Mouse (Mus musculus): ENCODE measurements around the gene Prrt4. TPM values are rescaled to one million over a fixed set of nuclear protein-coding genes. Genes with fewer than 3 reads are reported as not detected.
"Not testable (repeated sequence)": the region's sequence is repeated elsewhere in the genome, so short reads cannot be mapped to it uniquely, and the experiment has no call there.

Gene Prrt4
- polyA plus RNA-seq, 1 experiment from 2014 or later, result 13.9 TPM

GRCm38 (mm10) chr6:29169675-29170062 lies 9.7 kb downstream of the Prrt4 start:
- Histone ChIP-seq H3K27me3 (replicated peaks) (peaks cover 62% of the 10 kb centered on the region), H3K4me2 (peak overlapping the region; percentile 91), H3K36me3 (peaks cover 5% of the 10 kb centered on the region; the same call in 1 of the 2 replicates), H3K27ac (replicated peaks) (no peak overlapping the region), H3K9me3 (replicated peaks) (no peaks in the 10 kb centered on the region), H3K4me1 (peaks cover 41% of the 10 kb centered on the region), H3K9ac (replicated peaks) (peak overlapping the region; percentile 60; the same call in 1 of the 2 replicates), H3K4me3 (replicated peaks) (peak overlapping the region; percentile 46)
- no peak for ATAC-seq (ENCODE audit: low FRiP score)
- 7% methylated on average over 12 of the region's 12 CpGs for WGBS

DNA sequence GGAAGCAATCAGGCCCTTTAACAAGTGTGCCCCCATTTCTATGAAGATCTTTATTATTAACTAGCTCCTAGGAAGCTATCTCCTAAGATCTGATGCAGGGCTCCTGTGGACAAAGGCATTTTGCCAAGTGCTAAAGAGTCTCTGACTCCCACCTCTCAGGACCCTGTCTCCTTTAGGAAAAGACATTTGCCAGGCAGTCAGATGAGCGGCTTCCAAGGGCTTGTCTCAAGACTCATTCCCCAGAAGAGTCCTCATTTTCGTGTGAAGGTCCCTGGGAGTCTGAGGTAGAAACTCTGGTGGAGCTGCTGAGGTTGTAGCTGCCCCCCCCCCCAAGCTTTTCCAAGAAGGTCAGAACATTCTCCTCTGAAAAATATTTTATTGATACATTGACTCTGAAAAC lies 10.5 kb downstream of the Prrt4 start:
- Histone ChIP-seq H3K9me3 (replicated peaks) (no peaks in the 10 kb centered on the region), H3K36me3 (peaks cover under 1% of the 10 kb centered on the region; the same call in 1 of the 2 replicates), H3K27ac (replicated peaks) (no peak overlapping the region), H3K9ac (replicated peaks) (no peak overlapping the region), H3K4me2 (no peak overlapping the region), H3K27me3 (replicated peaks) (peaks cover 54% of the 10 kb centered on the region), H3K4me3 (replicated peaks) (no peak overlapping the region), H3K4me1 (peaks cover 44% of the 10 kb centered on the region)
- no peak for ATAC-seq (ENCODE audit: low FRiP score)
- WGBS, result 59% methylated on average over 2 of the region's 2 CpGs

DNA sequence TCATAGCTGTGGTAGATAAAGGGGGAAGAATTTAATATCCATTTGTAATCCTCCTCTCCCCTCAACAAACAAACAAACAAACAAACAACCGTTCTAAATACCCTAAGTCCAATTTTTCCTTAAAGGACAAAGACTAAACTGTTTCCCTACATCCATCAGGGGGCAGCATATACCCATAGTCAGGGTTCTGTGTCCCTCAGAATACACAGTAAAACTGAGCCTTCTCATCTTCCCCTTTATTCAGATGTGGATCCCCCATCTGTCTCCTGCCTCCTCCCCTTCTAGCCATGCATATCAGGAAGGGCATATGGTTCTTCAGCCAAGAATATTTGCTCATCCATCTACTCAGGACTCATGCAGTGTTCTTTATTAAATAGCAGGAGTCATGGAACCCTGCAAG lies 13.2 kb downstream of the Prrt4 start:
- 6% methylated on average over 1 of the region's 1 CpGs for WGBS

GRCm38 (mm10) chr6:29164314-29165244 lies 14.8 kb downstream of the Prrt4 start, which contains the start of gene Rbm28:
TSS of gene Rbm28 (minus strand) at chr6:29165006.
- peak within 1 kb of the TSS; percentile 90 for H3K4me2 ChIP-seq
- peak within 1 kb of the TSS; percentile 63 for H3K4me3 ChIP-seq (replicated peaks)
- peak within 1 kb of the TSS; percentile 67 for H3K9ac ChIP-seq (replicated peaks)
- no peaks in the 10 kb centered on the region for H3K9me3 ChIP-seq (replicated peaks)
- H3K27me3 ChIP-seq (replicated peaks), result peaks cover 21% of the 10 kb centered on the region
- peak; percentile 60 for ATAC-seq (ENCODE audit: low FRiP score)
- H3K36me3 ChIP-seq, result peaks cover 7% of the 10 kb centered on the region
- H3K27ac ChIP-seq (replicated peaks), result peak within 1 kb of the TSS; percentile 66; the same call in 1 of the 2 replicates
- 7% methylated on average over 42 of the region's 42 CpGs for WGBS
- peaks cover 41% of the 10 kb centered on the region for H3K4me1 ChIP-seq

More for the DNA sequence above, 13.2 kb downstream of the Prrt4 start:
- H3K9ac ChIP-seq (replicated peaks), result 0 out of 2 replicates have a peak overlapping the region, but pooled peaks have one; percentile 17
- no peak overlapping the region for H3K4me2 ChIP-seq
- no peaks in the 10 kb centered on the region for H3K36me3 ChIP-seq
- peak; percentile 66 for ATAC-seq (ENCODE audit: low FRiP score)
- no peak overlapping the region for H3K4me3 ChIP-seq (replicated peaks)
- H3K4me1 ChIP-seq, result peaks cover 57% of the 10 kb centered on the region
- no peaks in the 10 kb centered on the region for H3K9me3 ChIP-seq (replicated peaks)
- peaks cover 33% of the 10 kb centered on the region for H3K27me3 ChIP-seq (replicated peaks)
- peak overlapping the region; percentile 33; the same call in 1 of the 2 replicates for H3K27ac ChIP-seq (replicated peaks)

DNA sequence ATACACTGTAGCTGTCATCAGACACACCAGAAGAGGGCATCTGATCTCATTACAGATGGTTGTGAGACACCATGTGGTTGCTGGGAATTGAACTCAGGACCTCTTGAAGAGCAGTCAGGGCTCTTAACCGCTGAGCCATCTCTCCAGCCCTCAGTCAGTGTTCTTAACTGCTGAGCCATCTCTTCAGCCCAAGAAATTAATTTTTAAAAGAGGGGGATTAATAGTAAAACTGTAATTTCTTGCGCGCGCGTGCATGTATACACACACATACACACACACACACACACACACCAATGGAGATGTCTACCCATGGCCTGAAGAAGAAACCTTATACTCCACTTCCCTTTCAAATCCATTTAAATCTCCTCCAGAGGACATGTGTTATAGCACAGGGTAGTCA lies 18.1 kb downstream of the Prrt4 start:
- peaks cover 40% of the 10 kb centered on the region for H3K36me3 ChIP-seq
- ATAC-seq (ENCODE audit: low FRiP score); H3K27me3 ChIP-seq (replicated peaks); H3K9me3 ChIP-seq (replicated peaks); H3K9ac ChIP-seq (replicated peaks); H3K27ac ChIP-seq (replicated peaks); H3K4me3 ChIP-seq (replicated peaks); H3K4me2 ChIP-seq: not testable (repeated sequence)
- peaks cover 25% of the 10 kb centered on the region for H3K4me1 ChIP-seq
- WGBS, result 100% methylated on average over 5 of the region's 5 CpGs

DNA sequence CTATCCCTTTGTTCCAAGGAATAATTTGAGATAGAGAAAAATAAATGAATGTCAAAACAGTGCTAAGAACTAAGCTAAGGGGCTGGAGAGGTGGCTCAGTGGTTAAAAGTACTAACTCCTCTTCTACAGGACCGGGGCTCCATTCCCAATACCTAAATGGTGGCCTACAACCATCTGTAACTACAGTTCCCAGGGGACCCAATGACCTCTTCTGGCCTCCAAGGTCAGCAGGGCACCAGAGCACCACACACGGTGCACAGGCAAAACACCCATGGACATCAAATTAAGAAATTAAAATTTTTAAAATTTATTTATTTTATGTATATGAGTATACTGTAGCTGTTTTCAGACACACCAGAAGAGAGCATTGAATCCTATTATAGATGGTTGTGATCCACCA lies 18.6 kb downstream of the Prrt4 start:
- 94% methylated on average over 2 of the region's 2 CpGs for WGBS
- H3K27me3 ChIP-seq (replicated peaks), result no peaks in the 10 kb centered on the region

GRCm38 (mm10) chr6:29156326-29156725 lies 23.1 kb downstream of the Prrt4 start:
- Histone ChIP-seq H3K4me2 (no peak overlapping the region), H3K4me3 (replicated peaks) (no peak overlapping the region), H3K4me1 (no peaks in the 10 kb centered on the region), H3K9me3 (replicated peaks) (no peaks in the 10 kb centered on the region), H3K36me3 (peaks cover 81% of the 10 kb centered on the region), H3K27ac (replicated peaks) (no peak overlapping the region), H3K9ac (replicated peaks) (no peak overlapping the region), H3K27me3 (replicated peaks) (no peaks in the 10 kb centered on the region)
- no peak for ATAC-seq (ENCODE audit: low FRiP score)
- WGBS, result 94% methylated on average over 5 of the region's 5 CpGs

More for the DNA sequence above, 18.6 kb downstream of the Prrt4 start:
- ATAC-seq (ENCODE audit: low FRiP score), result no peak
- Histone ChIP-seq H3K4me1 (peaks cover 24% of the 10 kb centered on the region), H3K27ac (replicated peaks) (no peak overlapping the region), H3K4me3 (replicated peaks) (no peak overlapping the region), H3K4me2 (no peak overlapping the region), H3K9me3 (replicated peaks) (no peaks in the 10 kb centered on the region), H3K36me3 (peaks cover 45% of the 10 kb centered on the region), H3K9ac (replicated peaks) (no peak overlapping the region)

DNA sequence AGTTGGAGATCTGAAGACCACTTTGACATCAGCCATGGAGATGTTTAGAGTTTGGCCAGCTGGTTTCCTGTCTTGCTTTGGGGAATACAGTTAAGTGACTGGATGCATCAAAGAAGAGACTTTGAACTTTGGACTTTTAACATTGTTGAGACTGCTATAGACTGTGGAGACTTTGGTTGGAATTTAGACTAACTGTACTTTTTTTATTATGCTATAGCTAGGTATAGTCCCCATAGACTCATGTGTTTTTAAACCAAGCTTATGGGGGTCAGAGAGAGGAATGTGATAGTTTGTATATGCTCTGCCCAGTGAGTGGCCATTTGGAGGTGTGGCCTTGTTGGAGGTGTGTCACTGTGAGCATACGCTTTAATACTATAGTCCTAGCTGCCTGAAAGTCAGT lies 29.4 kb downstream of the Prrt4 start:
- H3K27ac ChIP-seq (replicated peaks), result no peak overlapping the region
- H3K4me1 ChIP-seq, result no peaks in the 10 kb centered on the region
- WGBS, result 100% methylated on average over 1 of the region's 1 CpGs
- no peak overlapping the region for H3K4me3 ChIP-seq (replicated peaks)
- H3K27me3 ChIP-seq (replicated peaks), result no peaks in the 10 kb centered on the region
- H3K9ac ChIP-seq (replicated peaks), result no peak overlapping the region
- H3K4me2 ChIP-seq, result no peak overlapping the region
- H3K36me3 ChIP-seq, result peaks cover 49% of the 10 kb centered on the region
- no peaks in the 10 kb centered on the region for H3K9me3 ChIP-seq (replicated peaks)
- ATAC-seq (ENCODE audit: low FRiP score), result no peak

GRCm38 (mm10) chr6:29147407-29148010 lies 31.9 kb downstream of the Prrt4 start:
- Histone ChIP-seq H3K4me3 (replicated peaks) (no peak overlapping the region), H3K27ac (replicated peaks) (no peak overlapping the region), H3K9me3 (replicated peaks) (no peaks in the 10 kb centered on the region), H3K4me1 (no peaks in the 10 kb centered on the region), H3K4me2 (no peak overlapping the region), H3K9ac (replicated peaks) (no peak overlapping the region), H3K27me3 (replicated peaks) (no peaks in the 10 kb centered on the region), H3K36me3 (peaks cover 35% of the 10 kb centered on the region)
- no peak for ATAC-seq (ENCODE audit: low FRiP score)
- 89% methylated on average over 5 of the region's 5 CpGs for WGBS

- H3K27ac ChIP-seq (replicated peaks), result no peak overlapping the region
- H3K9me3 ChIP-seq (replicated peaks), result no peaks in the 10 kb centered on the region
- ATAC-seq (ENCODE audit: low FRiP score), result no peak
- H3K9ac ChIP-seq (replicated peaks), result no peak overlapping the region
- H3K4me1 ChIP-seq, result no peaks in the 10 kb centered on the region
- H3K36me3 ChIP-seq, result peaks cover 32% of the 10 kb centered on the region
- no peaks in the 10 kb centered on the region for H3K27me3 ChIP-seq (replicated peaks)
- WGBS, result 71% methylated on average over 7 of the region's 7 CpGs
- H3K4me2 ChIP-seq, result no peak overlapping the region
- H3K4me3 ChIP-seq (replicated peaks), result no peak overlapping the region
Measured at GRCm38 (mm10) chr6:29146641-29147040, 32.7 kb downstream of the Prrt4 start.

DNA sequence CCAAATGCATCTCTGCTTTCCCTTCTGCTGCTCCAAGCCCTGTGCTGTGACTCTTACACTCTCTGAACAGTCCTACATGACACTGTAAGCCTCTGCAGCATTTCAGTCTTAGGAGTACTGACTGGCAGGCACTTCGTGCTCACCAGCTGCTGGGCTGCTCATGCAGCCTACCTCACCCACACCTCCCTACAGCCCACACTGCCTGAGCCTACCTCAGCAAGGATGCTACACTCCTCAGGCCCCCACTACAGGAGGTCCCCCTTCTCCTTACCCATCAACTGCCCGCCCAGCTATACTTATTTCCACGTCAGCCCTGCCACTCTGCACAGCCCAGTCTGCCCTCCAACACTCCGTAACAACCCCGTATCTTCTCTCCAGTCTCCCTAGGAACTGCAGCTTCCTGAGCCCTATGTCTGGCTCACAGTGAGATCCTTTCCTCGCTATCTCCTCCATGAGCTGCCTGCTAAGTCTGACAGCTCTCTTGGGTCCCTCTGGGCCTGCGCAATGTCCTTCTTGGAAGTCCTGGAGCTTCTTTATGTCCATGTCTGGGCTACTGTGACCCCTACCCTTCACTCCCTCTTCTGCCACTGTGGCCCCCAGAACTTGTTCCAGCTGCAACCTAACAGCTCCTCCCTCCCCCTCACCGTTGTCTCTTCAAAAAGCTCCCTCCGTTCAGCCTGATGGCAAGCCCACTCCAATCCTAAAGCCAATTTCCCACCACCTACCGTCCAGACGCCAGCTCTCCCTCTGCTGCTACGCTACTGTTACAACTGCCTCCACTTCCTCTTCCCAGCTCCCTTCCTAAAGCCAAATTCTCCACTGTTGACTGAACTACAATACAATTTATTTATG lies 33.7 kb downstream of the Prrt4 start:
- no peak overlapping the region for H3K4me3 ChIP-seq (replicated peaks)
- no peaks in the 10 kb centered on the region for H3K27me3 ChIP-seq (replicated peaks)
- peaks cover 23% of the 10 kb centered on the region for H3K36me3 ChIP-seq
- H3K4me1 ChIP-seq, result no peaks in the 10 kb centered on the region
- H3K9ac ChIP-seq (replicated peaks), result no peak overlapping the region
- no peak overlapping the region for H3K27ac ChIP-seq (replicated peaks)
- no peaks in the 10 kb centered on the region for H3K9me3 ChIP-seq (replicated peaks)
- no peak for ATAC-seq (ENCODE audit: low FRiP score)
- H3K4me2 ChIP-seq, result no peak overlapping the region
- 68% methylated on average over 12 of the region's 12 CpGs for WGBS
